Mouse (Mus musculus) heart, adult 18-20 months (tissue): Measurements from ENCODE around the gene Tomm34. TPM values are rescaled to one million over a fixed set of nuclear protein-coding genes. Genes with fewer than 3 reads are reported as not detected.
"Not testable (repeated sequence)": the region's sequence is repeated elsewhere in the genome, so short reads cannot be mapped to it uniquely, and the experiment has no call there.

Experiments used
- DNase-seq, 2 experiments: peaks; one replicate each; pipeline ENCODE4 v3.0.0; 2021 to 2022; ENCODE audit warnings: mixed read lengths in 1 of 2
- total RNA-seq, 2 experiments: library from RNA; stranded (reverse); gene quantifications; 2 replicates each; pipeline ENCODE4 v1.2.3; 2021

The Tomm34 gene
- total RNA-seq, 2 experiments from 2014 or later, result 21.6 to 21.7 TPM

DNA sequence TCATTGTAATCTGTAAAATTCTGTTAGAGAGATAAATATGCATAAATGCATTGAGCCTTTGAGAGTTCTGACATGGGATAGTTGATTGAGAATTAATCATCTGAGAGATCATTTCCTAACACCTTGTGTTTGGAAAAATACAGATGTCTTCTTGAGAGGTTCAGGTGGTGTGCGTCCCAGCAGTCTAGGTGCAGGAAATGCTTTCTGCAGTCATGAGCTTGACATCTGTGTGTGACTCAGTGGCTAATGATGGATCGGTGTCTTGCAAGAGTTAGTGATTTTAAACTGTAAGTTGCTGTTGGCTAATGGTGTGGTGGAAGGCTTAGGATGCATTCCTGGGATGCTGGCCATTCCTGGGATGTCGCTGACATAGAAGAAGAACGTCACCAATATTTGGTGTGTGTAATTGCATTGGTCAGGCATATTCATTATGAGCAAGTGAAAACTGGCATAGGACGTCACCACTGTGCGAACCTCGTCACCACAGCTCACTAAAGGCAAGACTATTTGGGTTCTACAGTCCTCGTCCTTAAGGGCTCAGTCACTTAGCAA, 6.0 kb upstream of the Tomm34 start:
- DNase-seq, result no peak

DNA sequence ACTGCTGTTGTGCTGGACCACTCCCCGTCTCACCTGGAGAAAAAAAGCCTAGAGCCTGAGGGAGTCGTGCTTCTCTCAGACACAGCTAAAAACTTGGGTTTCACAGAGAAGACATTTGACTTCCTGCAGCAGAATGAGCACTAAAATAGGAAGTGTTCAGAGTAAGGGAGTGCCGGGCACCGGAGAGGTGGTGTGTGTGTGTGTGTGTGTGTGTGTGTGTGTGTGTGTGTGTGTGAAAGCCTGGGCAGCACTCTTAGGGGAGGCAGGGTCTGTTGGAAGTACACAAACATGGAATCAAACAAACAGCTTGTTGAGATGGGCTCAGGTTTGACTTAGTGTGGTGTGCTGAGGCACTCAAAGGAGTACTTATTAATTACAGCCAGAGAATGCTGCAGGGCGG, 4.1 kb upstream of the Tomm34 start:
- DNase-seq, result peak; percentile 18 to 20

DNA sequence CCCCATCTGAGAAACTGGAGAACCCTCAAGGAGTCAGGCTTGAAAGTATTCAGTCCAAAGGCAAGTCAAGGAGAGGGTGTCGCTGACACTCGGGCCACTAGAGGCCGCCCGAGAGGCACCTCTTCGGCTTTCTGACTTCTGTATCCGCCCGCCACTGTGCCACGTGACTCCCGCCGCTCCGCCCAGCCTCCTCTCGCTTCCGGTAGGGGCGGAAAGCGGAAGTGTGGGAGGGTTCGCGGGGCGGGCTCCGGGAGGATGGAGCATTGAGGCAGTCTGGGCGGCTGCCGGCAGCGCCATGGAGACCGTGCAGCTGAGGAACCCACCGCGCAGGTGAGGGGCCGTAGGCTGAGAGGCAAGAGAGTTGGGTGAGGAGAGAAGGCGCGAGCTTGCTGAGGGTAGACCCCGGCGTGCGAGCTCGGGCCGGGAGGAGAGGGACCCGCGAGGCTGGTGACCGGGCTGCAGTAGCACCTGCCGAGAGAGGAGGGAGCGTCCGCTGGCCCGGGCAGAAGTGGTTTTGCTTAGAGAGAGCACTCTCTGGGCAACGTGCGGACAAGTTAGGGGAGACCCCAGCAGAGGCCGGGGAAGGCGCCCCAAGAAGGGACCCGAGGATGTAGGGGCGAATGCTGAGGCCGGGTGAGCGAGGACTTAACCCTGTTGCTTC, 3.1 kb upstream of the Tomm34 start:
- peak; percentile 99 for DNase-seq

DNA sequence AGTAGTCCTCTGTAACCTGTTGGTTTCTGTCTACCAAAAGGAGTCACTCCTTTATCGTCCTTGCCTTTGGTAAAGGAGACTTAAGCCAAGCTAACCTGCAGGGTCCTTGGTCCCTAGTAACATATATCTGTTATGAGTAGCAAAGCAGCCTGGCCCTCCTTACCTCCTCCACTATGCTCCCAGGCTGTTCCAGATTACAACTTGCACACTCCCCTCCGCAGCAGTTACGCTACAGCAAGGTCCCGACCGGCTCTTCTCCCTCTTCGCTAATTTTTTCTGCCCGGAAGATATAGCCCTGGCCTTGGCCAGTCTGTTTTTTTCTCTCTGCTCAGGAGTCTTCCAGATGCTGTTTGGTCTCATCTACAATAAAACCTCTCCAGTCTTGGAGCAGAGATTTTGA, 2.2 kb upstream of the Tomm34 start:
- DNase-seq, result no peak

GRCm38 (mm10) chr2:164072109-164072508, 1.1 kb upstream of the Tomm34 start:
- DNase-seq, result no peak

- DNase-seq, result not testable (repeated sequence)
Observed at GRCm38 (mm10) chr2:164071437-164071820, 460 bp upstream of the Tomm34 start.

DNA sequence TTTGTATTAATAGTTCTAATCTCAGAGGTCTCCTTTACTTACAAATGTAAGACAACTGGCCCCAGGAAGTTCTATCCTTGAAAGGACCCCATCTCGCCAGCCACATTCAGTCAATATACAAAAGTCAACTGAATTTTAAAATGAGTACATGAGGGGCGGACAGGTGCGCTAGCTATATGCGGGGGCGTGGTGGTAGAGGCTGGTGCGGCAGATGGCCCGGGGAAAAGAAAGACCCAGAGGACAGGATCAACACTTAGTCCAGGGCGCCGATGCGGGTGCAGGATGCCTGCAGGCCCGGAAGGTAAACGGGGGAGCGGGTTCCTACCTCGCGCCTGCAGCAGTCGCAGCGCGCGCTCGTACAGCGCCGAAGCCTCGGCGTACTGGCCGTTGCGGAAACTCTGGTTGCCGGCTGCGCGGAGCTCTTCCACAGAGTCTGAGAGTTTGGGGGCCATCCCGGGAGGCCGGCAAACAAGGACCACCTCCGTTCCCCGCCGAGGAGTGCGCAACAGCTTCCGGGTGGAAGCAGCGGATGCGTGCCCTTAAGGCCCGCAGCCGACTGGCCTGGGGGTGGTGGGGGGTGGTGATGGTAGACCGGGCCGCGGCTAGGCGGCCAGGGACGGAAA, 716 bp downstream of the Tomm34 start, which contains the start of gene Stk4:
Gene Stk4 (plus strand): TSS at position 181 of the 623 bp plus-strand sequence.
- DNase-seq, result no peak

GRCm38 (mm10) chr2:164059634-164060235, 11.2 kb downstream of the Tomm34 start:
- DNase-seq, result no peak

GRCm38 (mm10) chr2:164054671-164055070, 16.3 kb downstream of the Tomm34 start:
- DNase-seq, result no peak

DNA sequence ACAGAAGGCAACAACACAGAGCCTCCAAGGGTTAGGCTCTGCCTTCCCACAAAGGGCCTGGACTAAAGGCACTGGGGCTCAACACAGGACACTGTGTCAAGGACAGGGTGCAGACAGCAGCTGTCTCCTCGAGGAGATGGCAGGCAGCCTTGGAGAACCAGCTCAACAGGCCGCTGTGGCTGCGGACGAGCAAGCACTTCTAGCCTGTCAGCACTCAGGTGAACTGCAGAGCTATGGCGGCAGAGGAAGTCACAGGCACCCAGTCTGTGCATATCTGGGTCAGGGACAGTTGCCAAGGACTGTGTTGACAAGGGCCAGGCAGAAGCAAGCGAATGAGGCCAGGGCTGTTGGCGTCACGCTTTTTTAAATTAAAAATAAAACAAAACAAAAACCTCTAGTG, 17.2 kb downstream of the Tomm34 start:
- DNase-seq, result peak; percentile 76 to 84

DNA sequence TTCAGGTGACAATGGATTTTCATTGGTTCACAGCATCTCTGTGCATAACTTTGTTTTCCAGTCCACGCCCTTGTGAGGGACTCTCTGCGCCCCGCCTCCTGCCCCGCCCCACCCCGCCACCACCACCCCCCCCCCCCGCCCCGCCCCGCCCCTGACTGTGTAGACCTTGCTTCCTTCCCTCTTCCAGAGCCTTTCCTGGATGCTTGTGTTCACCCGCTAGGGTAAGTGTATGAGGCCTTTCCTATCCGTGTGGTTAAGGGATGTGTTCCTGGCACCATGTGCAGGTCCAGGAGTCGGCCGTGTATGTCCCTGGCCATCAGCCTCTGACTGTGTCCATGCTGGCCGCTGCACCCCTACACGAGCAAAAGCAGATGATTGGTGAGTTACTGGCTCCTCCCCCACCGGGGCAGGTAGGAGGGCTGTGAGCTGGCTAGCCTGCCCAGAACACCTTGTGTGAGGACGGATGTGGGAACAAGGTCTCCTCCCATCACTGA, 23.7 kb downstream of the Tomm34 start:
- DNase-seq, result peak; percentile 18 to 19

- DNase-seq, result no peak
Observed at GRCm38 (mm10) chr2:164041523-164041922, 29.4 kb downstream of the Tomm34 start.

GRCm38 (mm10) chr2:164040949-164041348, 30.0 kb downstream of the Tomm34 start:
- no peak for DNase-seq

- DNase-seq, result no peak
Observed at GRCm38 (mm10) chr2:164038407-164039028, 32.5 kb downstream of the Tomm34 start.

DNA sequence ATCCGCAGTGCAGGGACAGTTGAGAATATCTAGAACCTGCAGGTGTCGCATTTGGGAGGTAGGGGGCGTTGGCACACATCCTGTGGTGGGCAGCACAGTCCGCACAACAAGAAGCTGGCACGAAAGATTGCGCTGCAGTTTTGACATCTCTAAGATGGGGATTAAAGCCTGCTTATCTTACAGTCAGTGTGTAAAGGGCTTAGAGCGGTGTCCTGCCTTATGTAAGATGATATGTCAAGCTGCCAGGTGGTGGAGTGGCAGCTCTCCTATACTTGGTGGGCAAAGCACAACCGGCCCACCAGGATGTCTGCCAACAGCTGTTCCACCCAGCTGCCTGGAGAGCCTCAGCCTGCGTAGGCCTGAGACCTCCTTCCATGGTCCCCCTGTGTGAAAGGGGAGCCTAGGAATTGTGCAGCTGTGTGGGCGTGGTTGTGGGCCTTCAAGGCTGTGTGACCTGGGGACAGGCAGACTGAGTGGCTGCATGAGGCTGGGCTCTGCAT, 34.4 kb downstream of the Tomm34 start:
- no peak for DNase-seq

- DNase-seq, result no peak
Observed at GRCm38 (mm10) chr2:164032973-164033372, 38.0 kb downstream of the Tomm34 start.

GRCm38 (mm10) chr2:164031147-164031546, 39.8 kb downstream of the Tomm34 start:
- no peak for DNase-seq

DNA sequence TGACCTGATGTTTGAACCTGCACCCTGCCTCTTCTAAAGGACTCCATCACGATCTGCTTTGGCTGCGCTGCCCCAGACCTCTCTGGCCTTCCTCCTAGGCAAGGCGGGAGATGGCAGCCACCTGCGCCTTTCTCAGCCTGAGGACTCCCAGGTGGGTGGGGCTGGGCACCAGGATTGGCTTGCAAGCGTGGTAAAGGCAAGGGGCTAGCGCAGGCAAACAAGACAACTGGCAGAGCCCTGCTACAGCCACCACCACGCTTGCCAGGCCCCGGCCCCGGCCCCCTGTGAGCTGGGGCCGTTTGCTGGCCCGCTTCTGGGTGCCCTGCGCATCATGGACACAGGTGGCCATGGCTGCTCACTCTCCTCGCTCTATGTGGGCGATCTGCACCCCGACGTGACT, 45.8 kb downstream of the Tomm34 start, which contains the start of gene Pabpc1l:
Gene Pabpc1l (plus strand): TSS at position 301 of the 400 bp plus-strand sequence.
- no peak for DNase-seq

- DNase-seq, result no peak
Observed at GRCm38 (mm10) chr2:164022104-164022503, 48.9 kb downstream of the Tomm34 start.

GRCm38 (mm10) chr2:164019943-164020342, 51.0 kb downstream of the Tomm34 start:
- DNase-seq, result no peak

GRCm38 (mm10) chr2:164018910-164019309, 52.1 kb downstream of the Tomm34 start:
- DNase-seq, result no peak

- DNase-seq, result no peak
Observed at GRCm38 (mm10) chr2:164015304-164015703, 55.7 kb downstream of the Tomm34 start.
